Mouse (Mus musculus): ENCODE measurements around the gene Ip6k3. TPM values are rescaled to one million over a fixed set of nuclear protein-coding genes. Genes with fewer than 3 reads are reported as not detected.

The Ip6k3 gene
- polyA plus RNA-seq, 1 experiment, result 0.17 TPM

DNA sequence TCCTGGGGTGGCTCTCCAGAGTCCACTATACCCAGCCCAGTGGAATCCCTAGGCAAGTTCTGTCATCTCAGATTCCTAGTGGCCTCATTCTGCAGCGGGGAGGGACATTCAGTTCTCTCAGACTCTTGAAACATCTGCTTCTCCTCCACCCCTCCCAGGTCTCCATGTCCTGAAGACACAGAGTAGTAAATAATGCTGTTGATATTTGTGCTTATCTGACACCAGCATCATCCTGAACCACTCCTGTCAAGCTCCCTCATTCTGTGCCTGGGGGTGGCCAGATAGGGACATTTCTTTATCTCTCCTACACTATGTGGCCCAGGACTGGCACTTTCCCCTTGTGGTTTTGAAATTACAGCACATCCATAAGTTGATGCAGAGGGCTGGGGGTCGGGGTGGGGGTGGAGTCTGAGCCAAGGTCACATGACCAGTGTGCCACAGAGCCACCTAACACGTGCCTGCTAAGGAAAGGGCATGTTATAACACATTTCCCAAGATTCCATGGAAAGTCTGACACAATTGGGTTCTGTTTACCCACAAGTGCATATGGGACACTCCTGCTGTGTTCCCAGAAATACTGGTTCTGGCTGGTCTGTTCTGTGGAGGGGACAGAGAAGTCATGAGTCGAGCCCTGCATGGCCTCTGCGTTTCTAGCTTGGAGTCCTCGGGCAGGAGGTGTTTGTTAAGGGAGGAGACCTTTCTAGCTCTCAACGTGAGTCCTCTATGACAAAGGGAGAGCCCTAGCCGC, 14.4 kb downstream of the Ip6k3 start:
- no peak for DNase-seq (ENCODE audit: low spot score)

DNA sequence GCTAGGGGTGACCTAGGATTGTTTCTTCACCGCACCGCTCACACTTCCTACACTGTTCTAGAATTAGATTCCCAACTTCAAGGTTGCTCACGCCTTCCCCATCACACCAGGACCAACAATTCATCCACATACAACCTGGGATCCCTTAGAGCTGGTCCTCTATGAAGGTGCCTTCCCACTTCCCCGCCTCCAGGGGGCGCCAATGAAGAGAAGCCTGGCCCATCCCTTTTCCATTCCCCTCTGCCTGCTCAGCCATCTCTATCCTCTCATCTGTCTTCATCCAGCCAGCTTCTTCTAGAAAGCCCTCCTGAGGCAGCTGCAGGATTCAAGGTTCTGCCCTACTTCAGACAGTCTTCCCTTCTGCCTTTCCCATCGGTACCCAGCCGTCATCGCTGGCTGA, 16.2 kb downstream of the Ip6k3 start:
- DNase-seq (ENCODE audit: low spot score), result no peak

DNA sequence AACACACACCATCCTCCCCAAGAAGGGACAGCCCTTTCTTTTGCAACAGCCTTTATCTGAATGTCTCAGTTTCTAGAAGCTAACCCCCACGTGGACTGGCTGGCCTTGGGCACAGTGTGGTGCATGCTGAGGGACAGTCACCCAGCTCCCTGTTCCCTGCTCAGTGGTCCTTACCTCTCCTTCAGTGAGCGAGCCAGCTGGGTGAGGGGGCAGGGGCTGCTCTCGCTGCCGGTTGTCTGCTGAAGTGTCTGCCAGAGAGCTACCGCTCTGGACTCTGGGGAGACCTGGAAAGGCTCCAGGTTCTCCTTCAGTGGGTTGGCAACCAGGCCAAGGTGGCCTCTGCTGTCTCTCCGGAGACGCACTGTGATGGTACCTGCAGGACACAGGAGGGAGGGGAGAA, 16.7 kb downstream of the Ip6k3 start:
- DNase-seq (ENCODE audit: low spot score), result no peak

DNA sequence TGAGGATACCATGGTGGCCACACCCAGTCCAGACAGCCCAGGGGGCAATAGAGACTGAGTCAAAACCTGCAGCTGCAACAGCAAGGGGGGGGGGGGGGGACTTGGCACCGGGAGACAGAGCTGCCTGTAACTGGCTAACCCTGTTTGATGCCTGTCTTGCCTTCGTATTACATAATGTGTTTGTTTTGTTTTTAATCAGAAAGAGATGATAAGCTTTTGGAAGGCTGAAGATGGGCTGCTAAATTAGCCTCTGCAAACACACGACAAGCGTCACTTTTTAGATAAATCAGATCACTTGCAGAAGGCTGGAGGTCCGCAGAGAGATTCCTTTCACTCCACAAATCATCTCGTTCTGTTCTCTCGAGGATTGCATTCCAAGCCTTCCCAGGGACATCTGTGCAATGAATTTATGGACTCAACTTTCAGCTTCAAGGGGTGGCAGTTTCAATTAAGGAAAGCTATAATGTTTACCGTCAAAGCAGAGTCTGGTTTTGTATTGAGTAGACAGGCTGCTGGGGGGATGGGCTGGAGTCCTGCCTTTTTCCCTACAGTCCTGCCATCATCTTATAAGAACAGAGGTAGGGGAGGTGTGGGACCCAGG, 21.2 kb downstream of the Ip6k3 start:
- DNase-seq (ENCODE audit: low spot score), result no peak

DNA sequence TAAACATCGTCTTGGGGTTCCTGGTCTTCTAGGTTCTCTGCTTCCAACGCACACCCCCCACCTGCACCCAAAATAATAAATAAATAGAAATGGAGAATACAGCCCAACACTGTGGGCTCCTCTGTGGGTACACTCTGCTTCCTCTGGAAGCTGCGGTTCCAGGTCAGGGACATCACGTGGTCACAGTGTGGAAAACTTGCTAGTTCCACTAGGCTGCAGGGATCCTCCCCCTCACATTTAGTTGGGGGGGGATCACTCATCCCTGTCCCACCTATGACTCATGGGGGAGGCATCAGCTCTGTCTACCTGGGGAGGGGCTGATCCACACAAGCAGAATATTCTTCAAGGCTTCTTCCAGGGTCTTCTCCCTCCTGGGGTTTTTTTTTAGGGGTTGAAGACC, 23.4 kb downstream of the Ip6k3 start:
- DNase-seq (ENCODE audit: low spot score), result no peak

DNA sequence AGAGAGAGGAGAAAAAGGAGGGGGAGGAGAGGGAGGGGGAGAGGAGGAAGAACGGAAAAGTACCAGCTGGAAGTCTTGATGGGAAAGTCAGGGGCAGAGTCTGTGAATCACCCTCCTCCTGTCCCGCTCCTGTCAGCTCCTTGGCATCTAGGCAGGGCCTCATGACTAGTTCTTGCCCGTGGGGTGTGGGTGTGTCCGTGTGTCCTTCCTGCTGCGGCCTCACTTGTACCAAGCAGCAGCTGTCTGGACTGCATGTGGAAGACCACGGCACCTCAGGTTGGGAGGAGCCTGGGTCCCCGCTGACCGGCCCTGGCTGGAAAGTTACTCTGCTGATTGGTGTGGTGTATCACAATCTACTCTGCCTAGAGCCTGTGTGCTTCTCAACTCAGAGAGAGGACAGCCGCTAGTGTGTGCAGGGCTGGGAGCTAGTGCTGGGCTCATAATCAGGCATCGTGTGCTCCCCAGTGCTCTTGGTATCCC, 25.6 kb downstream of the Ip6k3 start:
- DNase-seq (ENCODE audit: low spot score), result no peak

DNA sequence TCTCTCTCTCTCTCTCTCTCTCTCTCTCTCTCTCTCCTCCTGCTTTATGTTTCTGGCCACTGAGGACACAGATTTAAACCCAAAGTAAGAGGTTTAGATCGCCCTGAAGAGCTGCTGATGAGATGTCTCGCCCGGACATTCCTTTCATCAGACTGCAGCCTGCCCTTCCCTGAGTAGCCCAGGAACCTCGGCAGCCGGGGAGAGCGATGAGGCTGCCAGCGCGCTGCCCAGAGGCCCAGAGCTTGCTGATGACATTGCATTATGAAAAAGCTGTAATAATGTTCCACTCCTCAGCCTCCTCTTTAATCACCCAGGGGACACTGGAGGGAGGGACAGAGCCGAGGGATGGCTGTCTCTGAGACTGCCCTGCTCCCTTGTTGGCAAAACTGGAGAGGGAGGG, 27.3 kb downstream of the Ip6k3 start:
- DNase-seq (ENCODE audit: low spot score), result no peak

DNA sequence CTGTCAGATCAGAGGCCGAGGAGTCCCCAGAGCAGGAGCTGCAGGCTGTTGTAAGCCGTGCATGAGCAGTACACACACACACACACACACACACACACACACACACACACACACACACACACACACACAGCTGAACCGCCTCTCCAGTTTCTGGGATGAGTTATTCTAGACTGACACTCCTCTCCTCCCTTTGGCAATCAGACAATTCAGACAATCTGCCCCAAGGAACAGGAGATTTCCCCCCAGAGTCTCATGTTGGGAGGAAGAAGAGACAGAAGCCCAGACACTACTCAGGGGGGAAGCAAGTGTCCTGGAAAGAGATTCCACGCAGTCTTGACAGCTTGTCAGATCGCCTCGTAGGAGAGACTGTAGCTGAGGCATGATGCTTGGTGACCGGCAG, 28.3 kb downstream of the Ip6k3 start:
- no peak for DNase-seq (ENCODE audit: low spot score)

DNA sequence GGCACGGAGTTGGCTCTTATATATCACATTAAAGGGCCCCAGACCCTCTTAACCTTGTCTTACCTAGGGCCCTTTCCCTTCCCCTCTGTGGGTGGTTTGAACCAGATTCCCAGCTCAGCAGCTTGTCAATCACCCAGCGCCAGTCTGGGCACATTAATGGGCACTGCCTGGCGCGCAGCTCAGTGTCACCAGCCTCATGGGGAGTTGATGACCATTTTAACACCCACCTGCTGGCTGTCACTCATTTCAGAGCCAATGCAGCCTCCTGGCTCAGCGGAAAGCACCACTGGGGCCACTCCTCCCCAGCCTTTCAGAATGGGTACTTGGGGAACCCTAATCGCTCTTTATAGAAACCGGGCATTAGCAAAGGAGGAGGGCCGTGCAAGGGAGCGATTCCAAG, 29.2 kb downstream of the Ip6k3 start:
- DNase-seq (ENCODE audit: low spot score), result no peak

DNA sequence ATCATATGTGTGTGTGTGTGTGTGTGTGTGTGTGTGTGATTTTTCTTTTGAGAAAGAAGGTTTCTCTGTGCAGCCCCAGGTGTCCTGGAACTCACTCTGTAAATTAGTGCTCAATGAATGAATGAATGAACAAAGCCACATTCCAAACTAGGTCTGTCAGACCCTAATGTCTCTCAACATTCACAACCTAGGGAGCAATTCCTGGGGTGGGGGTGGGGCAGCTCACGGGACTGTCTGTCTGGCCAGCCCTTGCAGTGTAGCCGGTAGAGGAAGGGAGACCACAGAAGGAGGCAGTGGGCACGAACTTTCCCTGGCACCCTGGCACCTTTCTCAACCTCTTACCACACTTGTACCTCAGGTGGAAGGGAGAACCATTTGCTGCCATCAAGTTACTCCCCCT, 32.9 kb downstream of the Ip6k3 start:
- DNase-seq (ENCODE audit: low spot score), result no peak

DNA sequence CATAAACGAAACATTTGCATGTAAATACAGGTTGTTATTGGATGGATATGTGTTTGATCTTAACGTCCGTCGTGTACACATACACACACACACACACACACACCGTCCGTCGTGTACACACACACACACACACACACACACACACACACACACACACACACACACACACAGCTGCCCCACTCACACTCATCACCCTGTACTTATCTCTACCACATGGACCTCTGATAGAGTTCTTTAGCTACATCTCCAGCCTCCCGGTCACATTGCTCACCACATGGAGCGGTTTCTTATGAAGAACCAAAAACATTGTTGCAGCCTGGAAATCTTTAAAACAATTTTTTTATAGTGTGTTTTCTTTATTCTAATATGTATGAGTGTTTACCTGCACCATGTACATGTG, 33.4 kb downstream of the Ip6k3 start:
- no peak for DNase-seq (ENCODE audit: low spot score)

DNA sequence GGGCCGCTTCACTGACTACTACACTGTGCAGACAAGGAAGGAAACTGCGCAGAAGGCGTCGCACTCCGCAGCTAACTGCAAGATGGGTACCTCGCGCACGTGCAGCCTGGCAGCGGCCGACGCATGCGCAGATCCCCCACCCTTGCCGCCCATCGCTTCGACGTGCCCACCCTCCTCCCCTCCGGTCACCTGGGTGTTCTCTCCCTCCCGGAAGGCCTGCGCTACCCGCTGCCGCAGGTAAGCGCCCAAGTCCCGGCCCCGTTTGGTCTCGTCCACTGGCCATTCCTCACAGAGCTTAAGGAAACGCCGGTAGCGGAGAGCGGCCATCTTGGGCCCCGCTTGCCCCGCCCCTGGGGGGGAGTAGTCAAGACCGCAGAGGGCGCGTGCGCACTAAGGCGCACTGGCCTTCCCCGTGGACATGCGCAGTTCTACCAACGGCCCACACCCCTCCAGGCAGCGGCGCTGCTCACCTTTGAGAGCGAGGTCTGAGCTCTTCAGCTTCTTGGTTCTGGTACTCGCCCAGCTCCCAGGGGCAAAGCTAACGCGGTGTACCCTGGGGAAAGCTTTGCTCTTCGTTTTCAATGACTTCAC, 33.9 kb downstream of the Ip6k3 start, which contains the start of gene Uqcc2:
Gene Uqcc2 (minus strand): TSS at position 366 of the 591 bp plus-strand sequence.
- peak; percentile 97 for DNase-seq (ENCODE audit: low spot score)

DNA sequence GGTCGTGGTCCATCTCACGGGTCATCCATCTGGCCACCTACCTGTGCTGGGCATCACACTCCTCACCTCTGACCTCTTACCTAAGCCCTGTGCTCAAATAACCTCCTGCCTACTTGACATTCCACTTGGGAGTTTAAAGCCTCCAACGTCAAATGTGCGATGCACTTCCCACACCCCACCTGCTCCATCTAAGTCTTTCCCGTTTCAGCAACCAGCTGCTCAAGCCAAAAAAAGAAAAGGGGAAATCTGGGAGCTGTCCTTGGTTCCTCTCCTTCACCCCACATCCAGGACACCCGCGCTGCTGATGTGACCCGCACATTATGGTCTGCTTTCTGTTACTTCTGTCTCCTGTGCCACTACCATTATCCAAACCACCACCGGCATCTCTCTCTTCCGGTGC, 35.4 kb downstream of the Ip6k3 start:
- DNase-seq (ENCODE audit: low spot score), result no peak

DNA sequence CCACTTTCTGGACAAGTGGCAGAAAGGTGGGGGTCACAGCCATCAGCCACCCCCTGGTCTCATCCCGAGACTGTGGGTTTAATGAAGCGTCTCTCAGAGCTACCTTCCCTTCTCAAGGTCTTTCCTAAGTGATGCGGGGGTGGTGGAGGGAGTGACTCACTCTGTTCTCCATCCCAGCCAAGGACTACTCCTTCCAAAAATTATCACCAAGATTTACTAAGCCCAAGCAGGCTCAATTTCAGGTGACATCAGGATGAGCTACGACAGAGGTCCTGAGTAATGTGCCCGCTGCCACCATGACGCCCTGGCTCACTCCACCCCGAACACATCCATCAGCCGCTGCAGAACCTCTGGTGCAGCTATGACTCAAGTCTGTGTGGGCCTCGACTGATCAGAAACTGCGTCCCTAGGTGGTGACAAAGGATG, 36.3 kb downstream of the Ip6k3 start:
- no peak for DNase-seq (ENCODE audit: low spot score)

DNA sequence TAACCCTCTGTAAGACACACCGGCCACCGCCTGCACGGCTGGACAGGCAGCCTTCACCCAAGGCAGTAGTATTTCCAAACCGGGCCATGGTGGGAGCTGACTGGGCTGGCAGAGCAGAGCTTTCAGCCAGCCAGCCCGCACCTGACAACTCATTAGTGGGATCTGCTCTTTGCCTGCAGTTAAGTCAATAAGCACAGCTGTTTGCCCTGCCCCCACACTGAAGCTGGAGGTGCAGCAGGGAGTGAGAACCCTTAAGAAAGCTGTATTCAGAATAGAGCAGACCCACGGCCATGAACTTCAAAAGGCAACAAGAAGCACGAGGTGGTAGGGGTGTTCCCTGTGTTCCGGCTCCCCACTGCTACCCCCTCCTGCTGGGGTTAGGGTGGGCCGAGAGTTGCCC, 37.3 kb downstream of the Ip6k3 start:
- no peak for DNase-seq (ENCODE audit: low spot score)

DNA sequence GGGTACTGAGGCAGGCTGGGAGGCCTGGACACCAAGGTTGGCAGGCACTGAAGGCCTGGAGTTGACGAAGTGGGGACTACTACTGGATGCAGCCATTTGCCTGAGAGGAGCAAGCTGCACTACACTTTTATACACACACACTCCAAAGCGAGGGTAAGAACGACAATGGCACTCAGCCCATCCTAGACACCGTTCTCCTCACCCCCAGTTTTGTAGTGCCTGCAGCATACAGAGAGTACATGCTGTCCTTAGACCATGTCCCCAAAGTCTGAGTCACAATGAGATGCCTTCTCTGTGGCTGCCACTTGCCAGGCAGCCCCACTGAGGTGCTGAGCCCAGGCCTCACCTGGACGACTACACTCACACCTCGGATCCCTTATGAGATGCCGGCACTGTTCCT, 37.8 kb downstream of the Ip6k3 start:
- no peak for DNase-seq (ENCODE audit: low spot score)

DNA sequence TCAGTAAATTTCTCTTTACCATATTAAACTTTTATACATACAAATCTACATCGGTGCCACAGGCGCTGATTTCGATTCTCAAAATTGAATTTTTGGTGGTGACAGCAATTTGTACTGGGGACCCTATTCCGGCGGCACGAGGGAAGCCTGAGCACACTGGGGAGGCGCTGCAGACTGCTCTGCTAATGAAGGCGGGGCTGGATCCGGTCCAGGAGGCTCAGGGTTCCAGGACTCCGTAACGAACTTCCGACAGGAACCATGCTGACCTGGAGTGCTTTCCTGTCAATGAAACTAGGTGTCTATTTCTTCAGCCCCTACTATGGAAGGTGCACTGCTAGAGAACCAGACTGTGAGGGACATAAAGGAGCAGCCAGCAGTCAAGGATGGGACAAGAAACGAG, 38.3 kb downstream of the Ip6k3 start:
- DNase-seq (ENCODE audit: low spot score), result no peak

DNA sequence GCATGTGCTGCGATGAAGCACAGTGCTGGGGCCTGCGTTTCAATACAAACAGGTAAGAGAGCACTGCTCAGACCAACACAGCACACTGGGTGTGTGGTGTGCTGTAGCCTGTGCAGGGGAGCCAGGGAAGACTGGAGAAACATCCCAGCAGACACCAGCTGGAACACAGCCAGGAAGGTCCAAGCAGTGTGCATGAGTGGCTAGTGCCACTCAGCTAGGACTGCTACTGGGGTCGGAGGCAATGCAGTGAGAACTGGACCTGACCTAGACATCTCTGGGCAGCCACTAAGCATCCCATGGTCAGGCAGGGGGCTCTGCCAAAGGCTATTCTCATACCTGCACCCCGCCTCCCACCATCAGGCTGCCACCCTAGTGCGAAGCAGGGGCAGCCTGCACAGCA, 39.4 kb downstream of the Ip6k3 start:
- no peak for DNase-seq (ENCODE audit: low spot score)

DNA sequence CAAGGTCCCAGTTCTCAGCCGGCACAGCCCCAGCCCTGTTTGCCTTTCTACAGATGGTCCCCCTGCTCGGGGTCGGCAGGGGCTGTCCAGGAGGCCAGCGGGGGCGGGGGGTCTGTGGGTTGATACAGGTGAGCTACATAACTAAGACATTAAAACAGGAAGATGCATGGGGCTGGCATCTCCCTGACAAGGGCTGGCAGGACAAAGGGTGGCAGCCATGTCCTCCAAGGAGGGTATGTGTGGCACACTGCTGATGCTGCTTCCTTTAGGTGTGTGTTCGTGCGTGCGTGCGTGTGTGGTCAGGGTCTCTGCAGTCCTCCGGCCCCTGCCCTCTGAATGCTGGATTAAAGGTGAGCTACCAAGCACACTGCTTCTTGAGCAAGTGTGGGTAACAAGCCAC, 40.6 kb downstream of the Ip6k3 start:
- DNase-seq (ENCODE audit: low spot score), result no peak

DNA sequence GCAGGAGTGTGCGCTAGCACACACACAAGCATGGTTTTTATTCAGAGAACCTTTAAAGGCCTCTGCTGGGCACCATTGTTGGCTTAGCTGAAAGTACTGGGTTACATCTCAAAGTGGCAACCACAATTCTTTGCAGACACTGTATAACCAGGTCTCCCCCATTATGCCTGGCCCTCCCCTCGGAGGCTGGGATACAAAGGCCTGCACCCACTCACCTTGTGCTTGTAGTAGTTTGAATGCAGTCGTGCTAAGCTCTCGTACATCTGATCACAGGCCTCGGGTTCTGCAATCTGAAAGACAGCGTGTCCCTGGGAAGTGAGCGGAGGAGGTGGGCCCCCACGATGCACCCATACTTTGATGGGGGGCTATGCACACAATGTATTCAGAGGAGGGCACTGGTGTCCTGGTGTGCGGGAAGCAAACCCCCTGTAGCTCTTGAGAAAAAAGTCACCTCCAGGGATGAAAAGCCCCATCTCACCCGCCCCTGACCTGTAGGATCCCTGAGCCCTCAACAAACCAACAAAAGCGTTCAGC, 41.9 kb downstream of the Ip6k3 start:
- no peak for DNase-seq (ENCODE audit: low spot score)

DNA sequence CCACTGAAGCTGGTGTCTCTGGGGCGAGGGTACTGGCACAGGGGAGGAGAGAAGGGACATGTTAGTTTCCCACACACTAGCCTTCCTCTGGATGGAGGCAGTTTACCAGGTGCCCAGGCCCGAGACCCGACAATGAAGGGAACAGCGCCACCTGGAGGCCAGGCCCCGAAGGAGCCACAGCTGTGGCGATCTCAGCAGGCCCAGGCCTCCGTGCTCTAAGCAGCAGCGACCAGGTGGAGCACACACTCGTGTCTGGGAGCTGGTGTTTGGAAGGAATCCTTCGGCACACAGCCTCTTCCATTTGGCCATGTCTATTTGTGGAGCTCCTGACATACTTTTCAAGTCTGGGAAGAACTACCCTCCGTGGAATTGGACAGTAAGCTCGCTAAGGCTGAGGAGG, 42.4 kb downstream of the Ip6k3 start:
- peak; percentile 71 for DNase-seq (ENCODE audit: low spot score)

DNA sequence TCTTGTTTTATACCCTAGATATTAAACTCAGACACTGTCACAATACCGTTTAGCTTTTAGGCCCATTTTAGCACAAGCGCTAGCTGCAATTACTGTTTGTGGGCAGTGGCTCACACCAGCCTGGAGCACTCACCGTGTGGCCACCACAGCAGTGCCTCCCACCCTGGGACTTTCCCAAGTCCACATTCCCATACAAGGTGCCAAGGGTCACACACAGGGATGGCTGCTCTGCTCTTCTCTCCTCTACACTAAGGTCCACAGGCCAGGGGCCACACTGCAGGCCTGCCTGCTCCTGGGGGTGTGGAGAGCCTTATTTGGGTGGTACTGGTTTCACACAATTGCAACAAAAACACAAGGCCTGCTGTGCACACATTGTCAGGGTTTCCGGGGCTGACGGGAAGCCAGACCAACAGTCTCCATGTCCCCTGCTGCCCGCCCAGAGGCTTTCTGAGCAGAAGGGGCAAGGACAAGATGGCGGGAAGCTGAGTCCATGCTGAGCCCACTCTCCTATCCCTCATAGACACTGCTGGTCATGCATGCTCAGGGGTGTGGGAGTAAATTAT, 43.7 kb downstream of the Ip6k3 start:
- DNase-seq (ENCODE audit: low spot score), result no peak

DNA sequence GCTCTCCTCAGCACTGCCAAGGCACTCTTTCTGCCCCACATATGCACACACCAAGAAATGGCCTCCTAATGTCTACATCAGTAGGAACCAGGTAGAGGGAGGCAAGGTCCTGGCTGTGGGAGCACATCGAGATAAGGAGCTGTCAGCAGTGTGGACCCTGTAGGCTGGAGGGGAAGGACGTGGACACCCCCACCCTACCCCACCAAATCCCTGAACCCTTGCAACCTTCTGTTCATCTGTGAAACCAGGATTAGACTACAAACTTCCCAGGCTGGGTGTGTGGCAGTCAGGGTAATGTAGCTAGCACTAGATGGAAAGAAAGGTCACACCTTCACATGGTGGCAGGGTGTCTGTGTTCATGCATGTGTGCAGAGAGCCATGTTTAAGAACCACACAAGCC, 44.5 kb downstream of the Ip6k3 start:
- no peak for DNase-seq (ENCODE audit: low spot score)
